Mouse (Mus musculus) testis, adult 2 months (tissue): ENCODE measurements at regions not wholly inside any gene's neighbourhood (a gene's known extent, or its start where the extent isn't known, plus 50 kb on each side); places are given as distances from the start of the nearest gene placed in this dataset.

ENCODE experiments used
- CTCF ChIP-seq: fragments of 200-500 bp; IDR thresholded peaks from 2 replicates; pipeline ENCODE4 v1.5.1; 2012; ENCODE audit warnings: low read depth, mild to moderate bottlenecking, inconsistent platforms, low read length, moderate library complexity; ENCODE audit not compliant: control insufficient read depth, insufficient read depth, insufficient replicate concordance
- POLR2A ChIP-seq: fragments of 200-500 bp; IDR thresholded peaks from 2 replicates; pipeline ENCODE4 v1.6.1; 2012; ENCODE audit warnings: low read depth, mild to moderate bottlenecking, inconsistent platforms, low read length, moderate library complexity; ENCODE audit not compliant: control insufficient read depth

- TF ChIP-seq POLR2A (no peak), CTCF (no peak)
Observed at GRCm38 (mm10) chr3:58317240-58317639, 97.3 kb upstream of the Tsc22d2 start.
